Mouse (Mus musculus): ENCODE results near the gene Tapbp.

Tapbp gene

DNA sequence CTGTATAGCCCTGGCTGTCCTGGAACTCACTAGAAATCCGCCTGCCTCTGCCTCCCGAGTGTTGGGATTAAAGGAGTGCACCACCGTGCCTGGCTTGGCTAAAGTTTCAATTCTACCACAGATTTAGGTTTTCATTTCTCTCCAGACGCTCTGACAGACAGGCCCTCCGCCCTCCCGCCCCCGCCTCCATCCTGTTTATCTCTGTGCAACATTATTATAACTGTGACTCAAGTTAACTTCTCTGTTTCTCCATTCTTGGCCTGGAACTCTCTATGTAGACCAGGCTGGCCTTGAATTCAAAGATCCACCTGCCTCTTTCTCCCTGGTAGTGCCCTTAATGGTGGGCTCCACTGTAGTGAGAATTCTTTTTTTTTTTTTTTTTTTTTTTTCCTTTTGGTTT lies 13.2 kb upstream of the Tapbp start:
- in situ Hi-C loops (cut with MboI, MseI): loop anchor here (25.0 kb wide), 1 partner anchor 710 kb away; the partner anchor contains the start of genes Agpat1, Egfl8 and Rnf5

DNA sequence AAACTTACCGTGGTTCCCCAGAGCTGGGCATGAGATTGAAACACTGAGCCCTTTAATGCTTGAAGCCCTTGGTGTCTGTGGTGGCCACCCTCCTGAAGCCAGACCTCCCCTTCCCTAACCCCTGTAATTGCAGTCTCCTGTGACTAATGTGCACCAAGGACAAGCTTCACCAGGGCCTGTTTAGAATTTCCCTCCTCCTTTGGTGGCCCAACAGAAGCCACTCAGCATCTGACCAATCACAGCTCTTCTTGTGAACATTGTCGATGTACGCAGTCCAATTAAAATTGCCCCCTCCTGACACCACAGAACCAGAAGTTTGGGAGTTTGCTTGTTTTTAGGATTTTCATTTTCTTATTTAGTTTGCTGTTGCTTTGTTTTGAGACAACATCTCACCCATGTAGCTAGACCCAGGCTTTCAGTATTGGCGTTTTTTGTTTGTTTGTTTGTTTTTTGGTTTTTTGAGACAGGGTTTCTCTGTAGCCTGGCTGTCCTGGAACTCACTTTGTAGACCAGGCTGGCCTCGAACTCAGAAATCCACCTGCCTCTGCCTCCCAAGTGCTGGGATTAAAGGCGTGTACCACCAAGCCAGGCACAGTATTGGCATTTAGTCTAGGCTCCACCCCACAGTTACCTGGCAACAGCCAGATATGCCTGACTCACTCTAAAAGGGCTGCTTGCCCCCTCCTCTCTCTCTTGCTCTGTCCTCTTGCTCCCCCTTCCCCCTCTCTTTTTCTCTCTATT lies 11.6 kb upstream of the Tapbp start:
- in situ Hi-C loops (cut with MboI, MseI): loop anchor here (25.0 kb wide), 1 partner anchor 708 kb away; the partner anchor contains the start of genes Agpat1, Egfl8 and Rnf5

- in situ Hi-C loops (cut with MboI, MseI): loop anchor here (5.0 to 25.0 kb wide), 2 partner anchors 33 to 707 kb away; partner anchors contain the start of genes Agpat1, Egfl8, Gm7029 and Rnf5
Observed at GRCm38 (mm10) chr17:33904835-33905234, 10.9 kb upstream of the Tapbp start, which contains the start of gene Platr17. Gene Platr17 (plus strand): TSS chr17:33905135.

GRCm38 (mm10) chr17:33908331-33909076 lies 7.2 kb upstream of the Tapbp start:
- in situ Hi-C loops (cut with MboI, MseI): loop anchor here (5.0 to 25.0 kb wide), 2 partner anchors 36 to 704 kb away; partner anchors contain the start of genes Agpat1, Egfl8, Gm7029 and Rnf5

DNA sequence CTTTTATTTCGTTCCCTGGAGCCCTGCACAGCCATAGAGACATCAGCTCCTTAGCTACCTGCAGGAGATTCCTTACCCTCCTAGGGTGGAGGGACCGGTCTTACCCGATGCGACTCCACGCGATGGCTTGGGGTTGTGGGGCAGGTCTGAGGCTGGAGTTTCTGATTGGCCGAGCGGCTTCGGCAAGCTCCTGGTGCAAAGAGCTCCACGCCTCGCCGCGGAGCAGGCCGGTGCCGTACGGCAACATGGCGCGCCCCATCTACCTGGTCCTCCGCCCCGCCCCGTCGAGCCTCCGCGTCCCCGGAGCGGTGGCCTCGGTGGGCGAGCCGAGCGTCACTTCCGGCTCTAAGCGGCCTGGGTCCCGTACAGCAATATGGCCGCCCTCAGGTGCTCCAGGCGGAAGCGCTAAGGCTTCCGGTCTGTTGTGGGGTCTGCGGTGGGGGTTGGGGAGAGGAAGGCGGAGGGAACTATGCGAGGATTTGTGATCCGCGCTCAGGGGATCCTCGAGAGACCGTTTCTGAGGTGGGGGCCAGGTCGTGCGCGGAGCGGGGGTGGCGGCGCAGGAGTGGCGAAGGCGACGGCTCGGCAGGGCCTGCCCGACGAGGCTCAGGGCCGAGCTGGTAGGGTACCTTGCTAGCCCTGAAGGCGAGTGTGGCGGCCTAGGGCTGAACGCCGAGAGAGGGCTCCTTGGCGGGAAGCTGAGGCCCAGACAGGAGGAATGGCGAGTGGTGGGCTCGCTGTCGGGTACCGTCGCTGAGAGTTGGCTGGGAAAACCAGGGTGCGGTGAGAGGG lies 6.4 kb upstream of the Tapbp start, which contains the start of gene Daxx:
TSS of gene Daxx (plus strand) at position 338 of the 792 bp plus-strand sequence.
- in situ Hi-C loops (cut with MboI, MseI): loop anchor here (5.0 to 25.0 kb wide), 2 partner anchors 37 to 703 kb away; partner anchors contain the start of genes Agpat1, Egfl8, Gm7029 and Rnf5

DNA sequence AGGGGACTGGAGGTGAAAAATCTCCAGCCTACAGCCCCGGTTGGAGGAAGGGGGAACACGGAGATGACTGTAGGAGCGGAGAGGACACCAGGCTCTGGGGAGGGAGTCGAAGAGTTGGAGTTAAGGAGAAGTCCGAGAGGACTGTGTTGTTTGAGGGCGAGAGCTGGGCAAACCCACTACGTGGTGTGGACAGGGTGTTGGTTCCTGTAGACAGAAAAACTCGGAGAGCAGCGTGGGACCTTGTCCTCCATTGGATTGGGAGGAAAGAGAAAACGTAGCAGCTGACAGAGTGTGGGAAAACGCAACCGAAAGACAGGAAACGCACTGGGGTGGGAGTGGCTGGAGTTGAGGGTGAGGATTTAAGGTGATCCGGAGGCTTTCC lies 5.8 kb upstream of the Tapbp start:
- in situ Hi-C loops (cut with MboI, MseI): loop anchor here (5.0 to 25.0 kb wide), 2 partner anchors 38 to 702 kb away; partner anchors contain the start of genes Agpat1, Egfl8, Gm7029 and Rnf5

GRCm38 (mm10) chr17:33910346-33911051 lies 5.2 kb upstream of the Tapbp start:
- in situ Hi-C loops (cut with MboI, MseI): loop anchor here (25.0 kb wide), 1 partner anchor 702 kb away; the partner anchor contains the start of genes Agpat1, Egfl8 and Rnf5

DNA sequence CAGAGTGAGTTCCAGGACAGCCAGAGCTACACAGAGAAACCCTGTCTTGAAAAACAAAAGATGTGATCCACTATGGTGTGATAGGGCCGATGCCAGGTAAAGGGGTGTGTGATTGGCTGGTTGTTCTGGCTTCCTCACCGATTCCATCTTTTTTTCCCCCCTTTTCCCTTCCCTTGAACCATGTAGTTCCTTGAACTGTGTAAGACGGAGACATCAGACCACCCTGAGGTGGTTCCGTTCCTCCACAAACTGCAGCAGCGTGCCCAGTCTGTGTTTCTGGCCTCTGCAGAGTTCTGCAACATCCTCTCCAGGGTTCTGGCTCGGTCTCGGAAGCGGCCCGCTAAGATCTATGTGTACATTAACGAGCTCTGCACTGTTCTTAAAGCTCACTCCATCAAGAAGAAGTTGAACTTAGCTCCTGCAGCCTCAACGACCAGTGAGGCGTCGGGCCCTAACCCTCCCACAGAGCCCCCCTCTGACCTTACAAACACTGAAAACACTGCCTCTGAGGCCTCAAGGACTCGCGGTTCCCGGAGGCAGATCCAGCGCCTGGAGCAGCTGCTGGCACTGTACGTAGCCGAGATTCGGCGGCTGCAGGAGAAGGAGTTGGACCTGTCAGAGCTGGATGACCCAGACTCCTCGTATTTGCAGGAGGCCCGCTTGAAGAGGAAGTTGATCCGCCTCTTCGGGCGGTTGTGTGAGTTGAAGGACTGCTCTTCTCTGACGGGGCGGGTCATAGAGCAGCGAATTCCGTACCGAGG lies 4.5 kb upstream of the Tapbp start:
- in situ Hi-C loops (cut with MboI, MseI): loop anchor here (25.0 kb wide), 1 partner anchor 701 kb away; the partner anchor contains the start of genes Agpat1, Egfl8 and Rnf5

- in situ Hi-C loops (cut with MboI, MseI): loop anchor here (25.0 kb wide), 1 partner anchor 700 kb away; the partner anchor contains the start of genes Agpat1, Egfl8 and Rnf5
Observed at GRCm38 (mm10) chr17:33911813-33912414, 3.8 kb upstream of the Tapbp start.

DNA sequence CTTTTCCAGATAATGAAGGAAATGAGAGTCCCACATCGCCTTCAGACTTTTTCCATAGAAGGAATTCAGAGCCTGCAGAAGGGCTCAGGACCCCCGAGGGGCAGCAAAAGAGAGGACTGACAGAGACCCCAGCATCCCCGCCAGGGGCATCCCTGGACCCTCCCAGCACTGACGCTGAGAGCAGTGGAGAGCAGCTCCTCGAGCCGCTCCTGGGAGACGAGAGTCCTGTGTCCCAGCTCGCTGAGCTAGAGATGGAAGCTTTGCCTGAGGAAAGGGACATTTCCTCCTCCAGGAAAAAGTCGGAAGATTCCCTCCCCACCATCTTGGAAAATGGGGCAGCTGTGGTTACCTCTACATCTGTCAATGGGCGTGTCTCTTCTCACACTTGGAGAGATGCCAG lies 2.4 kb upstream of the Tapbp start:
- in situ Hi-C loops (cut with MboI, MseI): loop anchor here (25.0 kb wide), 1 partner anchor 699 kb away; the partner anchor contains the start of genes Agpat1, Egfl8 and Rnf5

DNA sequence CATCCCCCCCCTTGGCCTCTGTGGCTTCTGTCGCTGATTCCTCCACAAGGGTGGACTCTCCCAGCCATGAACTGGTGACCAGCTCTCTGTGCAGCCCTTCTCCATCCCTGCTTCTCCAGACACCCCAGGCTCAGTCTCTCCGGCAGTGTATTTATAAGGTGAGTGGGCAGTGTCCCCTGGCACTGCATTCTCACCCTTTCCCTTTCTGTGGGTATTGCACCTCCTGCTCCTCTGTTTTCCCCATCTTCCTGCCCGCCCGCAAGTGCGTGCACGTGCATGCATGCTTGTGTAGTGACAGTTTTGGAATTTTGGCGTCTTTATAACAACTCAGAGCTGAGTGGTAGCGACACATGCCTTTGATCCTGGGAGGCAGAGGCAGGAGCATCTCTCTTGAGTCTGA lies 1.8 kb upstream of the Tapbp start:
- in situ Hi-C loops (cut with MboI, MseI): loop anchor here (25.0 kb wide), 1 partner anchor 698 kb away; the partner anchor contains the start of genes Agpat1, Egfl8 and Rnf5

- in situ Hi-C loops (cut with MboI, MseI): loop anchor here (25.0 kb wide), 1 partner anchor 697 kb away; the partner anchor contains the start of genes Agpat1, Egfl8 and Rnf5
Observed at GRCm38 (mm10) chr17:33914969-33915391, 719 bp upstream of the Tapbp start.

GRCm38 (mm10) chr17:33916294-33916693 lies 595 bp downstream of the Tapbp start:
- in situ Hi-C loops (cut with MboI, MseI): loop anchor here (25.0 kb wide), 1 partner anchor 696 kb away; the partner anchor contains the start of genes Agpat1, Egfl8 and Rnf5

DNA sequence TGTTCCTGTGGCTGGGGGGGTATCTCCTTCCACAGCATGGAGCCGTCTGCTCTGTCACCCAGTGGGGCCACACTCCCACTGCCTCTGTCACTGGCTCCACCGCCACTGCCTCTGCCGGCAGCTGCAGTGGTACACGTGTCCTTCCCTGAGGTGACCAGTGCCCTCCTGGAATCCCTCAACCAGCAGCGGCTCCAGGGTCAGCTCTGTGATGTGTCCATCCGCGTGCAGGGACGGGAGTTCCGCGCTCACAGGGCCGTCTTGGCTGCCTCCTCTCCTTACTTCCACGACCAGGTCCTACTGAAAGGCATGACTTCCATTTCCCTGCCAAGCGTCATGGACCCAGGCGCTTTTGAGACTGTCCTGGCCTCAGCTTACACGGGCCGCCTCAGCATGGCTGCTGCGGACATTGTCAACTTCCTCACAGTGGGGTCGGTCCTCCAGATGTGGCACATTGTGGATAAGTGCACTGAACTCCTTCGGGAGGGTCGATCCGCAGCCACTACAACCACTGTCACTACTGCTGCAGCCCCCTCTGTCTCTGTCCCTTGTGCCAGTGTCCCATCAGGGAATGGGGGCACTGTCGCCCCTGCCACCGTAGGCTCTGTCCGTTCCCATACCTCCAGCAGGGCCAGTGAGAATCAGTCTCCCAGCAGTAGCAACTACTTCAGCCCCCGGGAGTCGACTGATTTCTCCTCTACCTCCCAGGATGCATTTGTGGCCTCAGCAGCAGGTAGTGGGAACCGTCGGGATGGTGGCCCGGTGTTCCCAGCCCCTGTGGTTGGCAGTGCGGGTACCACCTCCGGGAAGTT lies 1.4 kb downstream of the Tapbp start:
- in situ Hi-C loops (cut with MboI, MseI): loop anchor here (25.0 kb wide), 1 partner anchor 695 kb away; the partner anchor contains the start of genes Agpat1, Egfl8 and Rnf5

- in situ Hi-C loops (cut with MboI, MseI): loop anchor here (25.0 kb wide), 1 partner anchor 695 kb away; the partner anchor contains the start of genes Agpat1, Egfl8 and Rnf5
Observed at GRCm38 (mm10) chr17:33917656-33918292, 2.1 kb downstream of the Tapbp start.

GRCm38 (mm10) chr17:33918293-33919203 lies 2.8 kb downstream of the Tapbp start:
- in situ Hi-C loops (cut with MboI, MseI): loop anchor here (25.0 kb wide), 1 partner anchor 694 kb away; the partner anchor contains the start of genes Agpat1, Egfl8 and Rnf5

Measured in regulatory T cell (primary cell).